Mouse (Mus musculus) forebrain, embryonic 12.5 days (tissue): ENCODE measurements around the gene Snph. TPM values are rescaled to one million over a fixed set of nuclear protein-coding genes. Genes with fewer than 3 reads are reported as not detected.
"Not testable (repeated sequence)": the region's sequence is repeated elsewhere in the genome, so short reads cannot be mapped to it uniquely, and the experiment has no call there.

Experiments
- ATAC-seq: fragments of 200-750 bp; cut with Nextera tagmentation; 2 replicates; pipeline ENCODE4 v1.8.0; 2017; ENCODE audit warnings: moderate TSS enrichment; ENCODE audit not compliant: low FRiP score
- H3K27ac ChIP-seq: fragments of 300-500 bp; sonication (generic); 2 replicates; pipeline ENCODE4 v1.5.1; 2016; ENCODE audit warnings: mild to moderate bottlenecking
- H3K27me3 ChIP-seq: fragments of 300-500 bp; sonication (generic); 2 replicates; pipeline ENCODE4 v1.6.1; 2016; ENCODE audit warnings: mild to moderate bottlenecking
- H3K36me3 ChIP-seq: fragments of 300-500 bp; sonication (generic); replicated peaks from 2 replicates; pipeline ENCODE4 v1.6.1; 2016; ENCODE audit warnings: mild to moderate bottlenecking
- H3K4me1 ChIP-seq: fragments of 300-500 bp; sonication (generic); 2 replicates; pipeline ENCODE4 v1.6.1; 2016
- H3K4me2 ChIP-seq: fragments of 300-500 bp; sonication (generic); 2 replicates; pipeline ENCODE4 v1.6.1; 2016; ENCODE audit warnings: mild to moderate bottlenecking, moderate library complexity
- H3K4me3 ChIP-seq: fragments of 300-500 bp; sonication (generic); replicated peaks from 2 replicates; pipeline ENCODE4 v1.5.1; 2016; ENCODE audit warnings: mild to moderate bottlenecking
- H3K9ac ChIP-seq: fragments of 300-500 bp; sonication (generic); 2 replicates; pipeline ENCODE4 v1.6.1; 2016; ENCODE audit warnings: mild to moderate bottlenecking
- H3K9me3 ChIP-seq: fragments of 300-500 bp; sonication (generic); 2 replicates; pipeline ENCODE4 v1.6.1; 2016
- WGBS: fragments of 180-500 bp; shearing (Covaris S2); methylation state at CpG from one replicate; pipeline ENCODE4 v1.1.7; 2016; 5-methylcytosine and 5-hydroxymethylcytosine counted together
- polyA plus RNA-seq: library from polyadenylated mRNA; unstranded; fragments of >200 nt; fragmentation: Nextera tagmentation; extraction: Ambion mirVana; gene quantifications from 2 replicates; pipeline ENCODE4 v1.2.1, GENCODE M21; 2016

The Snph gene
- polyA plus RNA-seq, 1 experiment from 2014 or later, result 3.5 TPM

DNA sequence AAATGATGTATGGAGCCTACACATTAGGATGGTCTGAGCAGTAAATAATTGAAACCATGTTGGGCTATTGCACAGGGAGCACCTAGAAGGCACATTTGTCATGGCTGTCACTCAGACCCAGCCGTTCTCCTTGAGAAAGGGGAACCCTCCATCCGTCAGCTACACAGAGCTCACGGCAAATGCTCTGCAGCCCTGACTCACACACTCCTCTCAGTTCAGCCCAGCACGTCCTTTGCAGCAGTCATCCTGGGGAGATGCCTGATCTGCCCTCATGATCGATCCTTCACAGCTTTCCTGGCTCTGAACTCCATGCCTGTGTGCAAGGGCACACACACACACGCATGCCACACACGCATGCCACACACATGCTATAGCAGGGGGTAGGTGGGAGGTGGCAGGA is 3.1 kb downstream of the Snph start:
- WGBS, result 83% methylated on average over 7 of the region's 7 CpGs
- ATAC-seq, result no peak
- H3K27ac ChIP-seq, result no peak overlapping the region
- H3K36me3 ChIP-seq, result no peaks in the 10 kb centered on the region
- no peak overlapping the region for H3K4me3 ChIP-seq
- no peak overlapping the region for H3K4me2 ChIP-seq
- H3K27me3 ChIP-seq, result peaks cover 31% of the 10 kb centered on the region
- no peaks in the 10 kb centered on the region for H3K9me3 ChIP-seq
- H3K4me1 ChIP-seq, result peaks cover 13% of the 10 kb centered on the region
- H3K9ac ChIP-seq, result no peak overlapping the region

DNA sequence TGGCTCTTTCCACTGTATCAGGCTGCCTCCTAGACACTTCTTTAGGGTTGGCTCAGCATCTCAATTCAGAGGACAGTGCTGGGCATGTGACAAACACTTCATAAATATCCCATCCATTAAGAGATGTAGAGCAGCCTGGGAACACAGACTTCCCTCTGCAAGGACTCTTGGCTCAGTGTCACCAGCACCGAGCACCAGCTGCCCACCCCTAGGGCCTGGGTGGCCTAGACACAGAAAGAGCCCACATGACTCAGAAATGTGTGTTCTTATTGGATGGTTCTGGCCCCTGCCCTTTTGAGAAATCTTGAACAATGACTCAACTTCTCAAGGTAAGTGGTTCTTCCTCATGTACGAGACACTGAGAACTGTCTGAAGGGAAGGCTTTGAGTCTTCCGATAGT is 4.4 kb downstream of the Snph start:
- no peak overlapping the region for H3K4me3 ChIP-seq
- no peak overlapping the region for H3K27ac ChIP-seq
- no peak for ATAC-seq
- H3K27me3 ChIP-seq, result peaks cover 19% of the 10 kb centered on the region
- no peak overlapping the region for H3K9ac ChIP-seq
- H3K36me3 ChIP-seq, result no peaks in the 10 kb centered on the region
- H3K4me2 ChIP-seq, result no peak overlapping the region
- H3K4me1 ChIP-seq, result peaks cover 13% of the 10 kb centered on the region
- 88% methylated on average over 3 of the region's 3 CpGs for WGBS
- no peaks in the 10 kb centered on the region for H3K9me3 ChIP-seq

DNA sequence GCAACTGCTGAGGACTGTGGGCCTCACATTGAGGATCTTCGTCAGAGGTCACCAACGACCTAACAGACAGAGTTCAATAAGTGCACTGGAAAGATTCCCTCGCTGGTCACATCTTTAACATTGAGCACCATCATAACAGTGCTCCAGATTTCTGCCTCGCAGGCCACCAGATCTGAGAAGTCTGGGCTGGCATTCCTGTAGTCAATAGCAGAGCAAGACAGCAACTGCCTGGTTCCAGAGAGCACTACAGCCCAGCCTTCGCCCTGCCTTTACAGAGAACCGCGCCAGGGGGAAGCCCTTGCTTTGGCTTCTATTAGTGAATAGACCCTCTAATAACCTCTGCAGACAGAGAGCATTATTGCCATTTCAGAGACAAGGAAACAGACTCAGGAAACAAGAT is 6.1 kb downstream of the Snph start:
- no peaks in the 10 kb centered on the region for H3K36me3 ChIP-seq
- no peak overlapping the region for H3K4me2 ChIP-seq
- H3K27ac ChIP-seq, result no peak overlapping the region
- no peak overlapping the region for H3K4me3 ChIP-seq
- ATAC-seq, result no peak
- H3K9me3 ChIP-seq, result no peaks in the 10 kb centered on the region
- 88% methylated on average over 7 of the region's 7 CpGs for WGBS
- no peak overlapping the region for H3K9ac ChIP-seq
- H3K4me1 ChIP-seq, result peaks cover 1% of the 10 kb centered on the region; the same call in 1 of the 2 replicates
- H3K27me3 ChIP-seq, result peaks cover 11% of the 10 kb centered on the region

DNA sequence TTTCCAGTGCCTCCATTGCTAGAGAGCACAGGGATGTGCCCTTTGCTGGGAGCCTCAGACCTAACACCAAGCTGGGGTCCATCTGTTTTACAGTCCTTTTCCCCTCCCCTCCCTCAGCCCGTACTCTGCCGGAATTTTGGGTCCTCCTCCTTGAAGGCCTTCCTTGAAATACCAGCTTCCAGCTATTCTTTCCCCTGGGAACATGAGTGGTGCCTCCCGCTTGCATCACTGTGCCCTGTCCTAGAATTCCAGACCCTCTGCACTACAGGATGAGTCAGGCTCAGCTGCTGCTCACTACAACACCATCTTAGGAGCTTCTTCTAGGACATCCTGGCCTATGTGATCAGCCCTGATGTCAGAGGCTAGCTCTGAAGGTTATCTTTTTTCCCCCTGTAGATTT is 8.6 kb downstream of the Snph start:
- WGBS, result 69% methylated on average over 3 of the region's 3 CpGs
- no peak overlapping the region for H3K4me3 ChIP-seq
- H3K27ac ChIP-seq, result no peak overlapping the region
- ATAC-seq, result no peak
- no peak overlapping the region for H3K9ac ChIP-seq
- H3K4me2 ChIP-seq, result no peak overlapping the region
- H3K4me1 ChIP-seq, result no peaks in the 10 kb centered on the region
- H3K9me3 ChIP-seq, result no peaks in the 10 kb centered on the region
- no peaks in the 10 kb centered on the region for H3K27me3 ChIP-seq
- H3K36me3 ChIP-seq, result no peaks in the 10 kb centered on the region

GRCm38 (mm10) chr2:151616551-151617329 is 15.7 kb downstream of the Snph start:
- H3K27ac ChIP-seq, result no peak overlapping the region
- no peaks in the 10 kb centered on the region for H3K9me3 ChIP-seq
- no peaks in the 10 kb centered on the region for H3K27me3 ChIP-seq
- no peak overlapping the region for H3K9ac ChIP-seq
- ATAC-seq, result no peak; the same call in 1 of the 2 replicates
- H3K36me3 ChIP-seq, result no peaks in the 10 kb centered on the region
- H3K4me2 ChIP-seq, result no peak overlapping the region
- whole genome bisulfite sequencing, result 70% methylated on average over 6 of the region's 6 CpGs
- no peak overlapping the region for H3K4me3 ChIP-seq
- peaks cover 5% of the 10 kb centered on the region; the same call in 1 of the 2 replicates for H3K4me1 ChIP-seq

DNA sequence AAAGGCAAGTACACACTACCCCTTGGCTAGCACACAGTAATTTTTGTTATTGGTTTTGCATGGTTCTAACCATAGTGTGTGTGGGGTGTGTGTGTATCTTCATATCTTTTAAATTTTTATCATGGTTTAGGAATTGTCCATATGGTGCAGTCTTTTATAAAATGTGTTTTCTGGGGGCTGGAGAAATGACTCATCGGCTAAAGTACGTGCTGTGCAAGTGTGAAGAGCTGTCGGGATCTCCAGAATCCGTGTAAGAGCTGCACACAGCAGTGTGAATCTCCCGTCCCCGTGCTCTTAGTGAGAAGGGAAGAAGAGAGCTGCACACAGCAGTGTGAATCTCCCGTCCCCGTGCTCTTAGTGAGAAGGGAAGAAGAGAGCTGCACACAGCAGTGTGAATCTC is 16.6 kb downstream of the Snph start:
- H3K27ac ChIP-seq, ATAC-seq, H3K4me2 ChIP-seq, H3K27me3 ChIP-seq, H3K36me3 ChIP-seq, H3K9ac ChIP-seq, H3K4me3 ChIP-seq, H3K4me1 ChIP-seq, H3K9me3 ChIP-seq: not testable (repeated sequence)
- 87% methylated on average over 7 of the region's 8 CpGs for WGBS

- no peak overlapping the region for H3K4me3 ChIP-seq
- no peak for ATAC-seq
- no peaks in the 10 kb centered on the region for H3K36me3 ChIP-seq
- H3K4me1 ChIP-seq, result peaks cover 16% of the 10 kb centered on the region
- no peak overlapping the region for H3K9ac ChIP-seq
- H3K4me2 ChIP-seq, result no peak overlapping the region
- H3K9me3 ChIP-seq, result no peaks in the 10 kb centered on the region
- H3K27ac ChIP-seq, result no peak overlapping the region
- no peaks in the 10 kb centered on the region for H3K27me3 ChIP-seq
- WGBS, result 50% methylated on average over 3 of the region's 3 CpGs
Observed at GRCm38 (mm10) chr2:151609974-151610373, 22.4 kb downstream of the Snph start.

DNA sequence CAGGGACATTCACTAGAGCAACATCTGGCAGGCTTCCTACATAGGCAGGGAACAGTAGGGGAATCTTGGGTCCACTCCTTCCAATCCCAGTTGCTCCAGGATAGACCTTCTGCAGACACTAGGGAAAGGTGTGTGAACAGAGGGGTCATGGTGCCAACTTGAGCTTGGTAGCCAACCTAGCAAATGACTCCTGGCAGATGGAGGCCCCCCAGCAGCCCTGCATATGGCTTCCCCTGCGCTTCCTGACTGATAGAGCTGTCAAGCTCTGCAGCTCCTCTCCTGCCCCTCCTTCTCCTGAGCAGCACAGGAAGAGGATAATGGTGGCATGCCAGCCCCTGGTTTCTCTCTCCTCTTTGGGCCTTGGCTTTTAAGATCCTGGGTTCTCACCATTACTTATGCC is 24.0 kb downstream of the Snph start:
- no peak overlapping the region for H3K9ac ChIP-seq
- no peak overlapping the region for H3K27ac ChIP-seq
- no peak for ATAC-seq
- H3K36me3 ChIP-seq, result no peaks in the 10 kb centered on the region
- WGBS, result 60% methylated on average over 1 of the region's 1 CpGs
- H3K9me3 ChIP-seq, result no peaks in the 10 kb centered on the region
- no peaks in the 10 kb centered on the region for H3K27me3 ChIP-seq
- peaks cover 29% of the 10 kb centered on the region for H3K4me1 ChIP-seq
- no peak overlapping the region for H3K4me3 ChIP-seq
- no peak overlapping the region for H3K4me2 ChIP-seq

DNA sequence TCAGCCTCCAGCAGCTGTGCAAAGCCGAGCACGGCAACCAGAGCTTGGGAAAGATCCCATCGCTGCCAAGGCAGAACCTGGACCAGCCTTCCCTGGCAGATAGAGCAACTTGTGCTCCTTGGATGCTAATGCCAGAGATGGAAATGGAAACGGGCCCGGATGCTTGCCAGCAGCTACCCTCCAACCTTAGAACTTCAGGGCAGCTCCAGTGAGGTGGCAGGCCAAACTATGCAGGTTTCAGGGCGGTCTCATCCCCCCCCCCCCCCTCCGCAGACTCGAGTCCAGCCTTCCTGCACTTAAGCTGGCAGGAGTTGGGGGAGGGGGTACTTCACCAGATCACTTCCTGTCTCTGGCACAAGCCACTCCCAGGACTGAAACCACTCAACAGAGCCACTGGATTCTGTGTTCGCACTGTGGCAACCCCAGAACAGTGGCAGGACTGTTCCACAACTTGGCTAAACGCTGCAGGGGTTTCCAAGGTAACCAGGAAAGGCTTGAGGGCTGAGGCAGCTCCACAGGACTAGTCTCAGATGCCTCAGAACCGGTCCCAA is 26.9 kb downstream of the Snph start:
- no peak overlapping the region for H3K4me2 ChIP-seq
- no peaks in the 10 kb centered on the region for H3K27me3 ChIP-seq
- H3K36me3 ChIP-seq, result no peaks in the 10 kb centered on the region
- no peak overlapping the region for H3K9ac ChIP-seq
- H3K27ac ChIP-seq, result no peak overlapping the region
- no peak overlapping the region for H3K4me3 ChIP-seq
- no peaks in the 10 kb centered on the region for H3K9me3 ChIP-seq
- WGBS, result 45% methylated on average over 9 of the region's 11 CpGs
- H3K4me1 ChIP-seq, result peaks cover 39% of the 10 kb centered on the region
- peak; percentile 49; the same call in 1 of the 2 replicates for ATAC-seq

DNA sequence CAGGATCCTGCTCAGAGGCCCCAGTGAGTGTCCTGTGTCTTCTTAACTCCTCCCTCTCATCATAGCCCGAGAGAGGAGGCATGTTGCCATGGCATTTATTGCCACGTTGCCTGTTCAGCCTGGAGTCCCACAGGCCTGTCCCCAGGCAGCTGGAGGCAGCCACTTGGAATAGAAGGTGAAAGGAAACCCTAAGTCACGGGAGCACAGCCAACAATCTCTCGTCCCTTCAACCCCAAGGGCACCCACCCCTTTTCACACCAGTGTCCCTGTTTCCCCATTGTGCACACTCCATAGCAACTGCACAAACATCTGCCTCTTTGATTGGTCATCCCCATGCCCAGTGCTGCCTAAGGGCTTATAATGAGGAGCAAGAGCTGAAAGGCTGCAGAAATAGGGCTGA is 28.8 kb downstream of the Snph start:
- H3K27ac ChIP-seq, result peak overlapping the region; percentile 21; the same call in 1 of the 2 replicates
- peak; percentile 64 for ATAC-seq
- no peak overlapping the region for H3K9ac ChIP-seq
- H3K4me1 ChIP-seq, result peaks cover 33% of the 10 kb centered on the region
- H3K36me3 ChIP-seq, result no peaks in the 10 kb centered on the region
- no peak overlapping the region for H3K4me3 ChIP-seq
- H3K27me3 ChIP-seq, result no peaks in the 10 kb centered on the region
- no peaks in the 10 kb centered on the region for H3K9me3 ChIP-seq
- H3K4me2 ChIP-seq, result no peak overlapping the region
- WGBS, result 6% methylated on average over 4 of the region's 4 CpGs

DNA sequence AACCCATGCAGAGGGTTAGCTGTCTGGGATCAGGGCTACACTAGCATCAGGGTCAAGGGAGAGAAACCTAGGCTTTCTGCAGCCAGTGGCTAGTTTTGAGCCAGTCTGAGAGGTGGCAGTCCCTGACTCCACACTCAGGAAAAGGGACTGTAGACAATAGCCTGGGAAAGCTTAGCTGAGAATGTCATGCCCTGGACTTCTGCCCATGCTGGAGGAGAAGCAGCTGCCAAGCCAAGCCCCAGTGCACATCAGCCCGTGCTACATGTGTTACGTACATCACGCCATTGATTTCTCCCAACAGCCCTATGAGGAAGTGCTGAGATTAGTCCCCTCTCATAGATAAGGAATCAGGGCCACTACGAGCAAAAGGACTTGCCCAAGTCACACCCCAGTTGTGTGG is 30.3 kb downstream of the Snph start:
- Histone ChIP-seq H3K27ac (no peak overlapping the region), H3K4me1 (peaks cover 33% of the 10 kb centered on the region)
- no peak for ATAC-seq

DNA sequence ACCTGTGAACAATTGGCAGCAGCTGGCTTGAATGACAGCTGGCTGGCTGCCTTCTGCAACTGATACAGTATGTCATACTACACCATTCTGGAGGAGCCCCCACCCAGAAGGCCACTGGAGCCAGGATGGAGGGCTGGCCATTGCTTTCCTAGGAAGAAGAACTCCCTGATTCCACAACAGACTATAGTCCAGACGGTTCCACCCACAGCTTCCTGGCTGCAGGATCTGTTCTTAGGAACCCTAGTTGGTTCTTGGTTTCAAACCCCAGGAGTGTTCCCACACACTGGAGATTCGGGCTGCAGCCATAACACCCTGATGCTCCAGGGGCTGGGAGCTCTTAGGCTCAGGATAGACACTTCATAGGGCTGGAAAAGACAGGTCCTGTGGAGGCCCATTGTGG is 34.3 kb downstream of the Snph start:
- H3K27me3 ChIP-seq, result no peaks in the 10 kb centered on the region
- WGBS, result 72% methylated on average over 2 of the region's 2 CpGs
- no peak for ATAC-seq
- H3K36me3 ChIP-seq, result no peaks in the 10 kb centered on the region
- peaks cover 7% of the 10 kb centered on the region; the same call in 1 of the 2 replicates for H3K4me1 ChIP-seq
- no peak overlapping the region for H3K4me3 ChIP-seq
- no peak overlapping the region for H3K9ac ChIP-seq
- no peak overlapping the region for H3K27ac ChIP-seq
- H3K4me2 ChIP-seq, result no peak overlapping the region
- H3K9me3 ChIP-seq, result no peaks in the 10 kb centered on the region

More for the DNA sequence above, 30.3 kb downstream of the Snph start:
- Histone ChIP-seq H3K27me3 (no peaks in the 10 kb centered on the region), H3K4me2 (no peak overlapping the region), H3K9ac (no peak overlapping the region), H3K4me3 (no peak overlapping the region), H3K9me3 (no peaks in the 10 kb centered on the region), H3K36me3 (no peaks in the 10 kb centered on the region)
- 88% methylated on average over 4 of the region's 4 CpGs for WGBS

GRCm38 (mm10) chr2:151587306-151587705 is 45.1 kb downstream of the Snph start:
- ATAC-seq, result no peak
- H3K4me1 ChIP-seq, result no peaks in the 10 kb centered on the region
- 78% methylated on average over 9 of the region's 9 CpGs for WGBS

More at GRCm38 (mm10) chr2:151587306-151587705, 45.1 kb downstream of the Snph start:
- no peaks in the 10 kb centered on the region for H3K9me3 ChIP-seq
- no peak overlapping the region for H3K4me3 ChIP-seq
- no peak overlapping the region for H3K4me2 ChIP-seq
- H3K36me3 ChIP-seq, result no peaks in the 10 kb centered on the region
- no peak overlapping the region for H3K9ac ChIP-seq
- H3K27me3 ChIP-seq, result no peaks in the 10 kb centered on the region
- H3K27ac ChIP-seq, result no peak overlapping the region
